Mouse (Mus musculus) midbrain, embryonic 12.5 days (tissue): Measurements from ENCODE around the gene Gm49711. TPM values are rescaled to one million over a fixed set of nuclear protein-coding genes. Genes with fewer than 3 reads are reported as not detected.

ENCODE experiments used
- ATAC-seq: fragments of 200-750 bp; cut with Nextera tagmentation; 2 replicates; pipeline ENCODE4 v1.8.0; 2017; ENCODE audit warnings: low read depth, moderate TSS enrichment, moderate library complexity; ENCODE audit not compliant: low FRiP score
- H3K27ac ChIP-seq: fragments of 300-500 bp; sonication (generic); replicated peaks from 2 replicates; pipeline ENCODE4 v1.5.1; 2016; ENCODE audit warnings: mild to moderate bottlenecking
- H3K27me3 ChIP-seq: fragments of 300-500 bp; sonication (generic); 2 replicates; pipeline ENCODE4 v1.6.1; 2016; ENCODE audit warnings: mild to moderate bottlenecking
- H3K36me3 ChIP-seq: fragments of 300-500 bp; sonication (generic); 2 replicates; pipeline ENCODE4 v1.6.1; 2016
- H3K4me1 ChIP-seq: fragments of 300-500 bp; sonication (generic); 2 replicates; pipeline ENCODE4 v1.6.1; 2016
- H3K4me2 ChIP-seq: fragments of 300-500 bp; sonication (generic); replicated peaks from 2 replicates; pipeline ENCODE4 v1.6.1; 2016; ENCODE audit warnings: mild to moderate bottlenecking, moderate library complexity
- H3K4me3 ChIP-seq: fragments of 300-500 bp; sonication (generic); 2 replicates; pipeline ENCODE4 v1.5.1; 2016; ENCODE audit warnings: mild to moderate bottlenecking
- H3K9ac ChIP-seq: fragments of 300-500 bp; sonication (generic); replicated peaks from 2 replicates; pipeline ENCODE4 v1.6.1; 2016; ENCODE audit warnings: mild to moderate bottlenecking, moderate library complexity
- H3K9me3 ChIP-seq: fragments of 300-500 bp; sonication (generic); 2 replicates; pipeline ENCODE4 v1.6.1; 2016; ENCODE audit warnings: mild to moderate bottlenecking
- WGBS: fragments of 180-500 bp; shearing (Covaris S2); methylation state at CpG from one replicate; pipeline ENCODE4 v1.1.7; 2016; 5-methylcytosine and 5-hydroxymethylcytosine counted together
- polyA plus RNA-seq: library from polyadenylated mRNA; unstranded; fragments of >200 nt; fragmentation: Nextera tagmentation; extraction: Ambion mirVana; gene quantifications from 2 replicates; pipeline ENCODE4 v1.2.1, GENCODE M21; 2016

Gm49711 gene
- polyA plus RNA-seq, 1 experiment from 2014 or later: not detected

DNA sequence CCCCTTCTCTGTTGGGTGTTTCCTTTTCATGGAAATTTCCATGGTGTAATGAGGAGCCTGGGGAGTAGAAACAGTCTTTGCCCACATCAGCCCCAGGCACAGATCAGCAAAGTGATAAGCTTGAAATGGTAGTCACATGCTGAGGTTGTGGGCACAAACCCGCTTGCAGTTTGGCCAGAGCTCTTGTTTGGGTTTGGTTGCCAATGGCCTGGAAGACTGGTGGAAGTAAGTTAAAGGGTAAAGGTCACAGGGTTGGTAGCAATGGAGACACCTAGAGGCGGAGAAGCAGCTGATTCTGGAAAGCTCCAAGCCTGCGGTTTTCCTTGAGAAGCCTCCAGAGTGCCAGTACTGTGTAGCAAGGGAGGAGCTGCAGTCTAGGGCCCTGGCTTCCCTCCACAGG is 47.5 kb downstream of the Gm49711 start:
- Histone ChIP-seq H3K36me3 (no peaks in the 10 kb centered on the region), H3K27me3 (no peaks in the 10 kb centered on the region), H3K27ac (no peak overlapping the region), H3K9ac (no peak overlapping the region), H3K9me3 (no peaks in the 10 kb centered on the region), H3K4me2 (no peak overlapping the region), H3K4me3 (no peak overlapping the region), H3K4me1 (peaks cover 15% of the 10 kb centered on the region; the same call in 1 of the 2 replicates)
- ATAC-seq: no peak
- 73% methylated on average over 3 of the region's 3 CpGs for WGBS

DNA sequence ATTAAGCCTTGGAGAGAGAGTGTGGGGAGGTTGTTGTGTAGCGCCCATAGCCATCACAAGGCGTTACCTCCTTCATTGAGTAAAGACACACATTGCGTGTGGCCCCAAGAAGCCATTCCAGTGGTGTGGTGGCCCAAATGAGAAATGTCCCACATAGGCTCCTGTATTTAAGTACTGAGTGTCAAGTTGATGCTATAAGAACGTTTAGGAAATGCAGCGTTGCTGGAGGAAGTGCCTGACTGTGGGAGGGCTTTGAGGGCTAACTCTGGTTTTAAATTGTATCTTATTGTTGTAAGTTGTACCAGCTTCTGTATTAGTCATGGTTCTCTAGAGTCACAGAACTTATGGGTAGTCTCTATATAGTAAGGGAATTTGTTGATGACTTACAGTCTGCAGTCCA is 49.2 kb downstream of the Gm49711 start:
- Histone ChIP-seq H3K4me1 (peaks cover 12% of the 10 kb centered on the region; the same call in 1 of the 2 replicates), H3K9ac (no peak overlapping the region), H3K9me3 (no peaks in the 10 kb centered on the region), H3K4me2 (no peak overlapping the region), H3K4me3 (no peak overlapping the region), H3K36me3 (peaks cover 2% of the 10 kb centered on the region; the same call in 1 of the 2 replicates), H3K27me3 (no peaks in the 10 kb centered on the region), H3K27ac (no peak overlapping the region)
- no peak for ATAC-seq
- 96% methylated on average over 5 of the region's 5 CpGs for WGBS

DNA sequence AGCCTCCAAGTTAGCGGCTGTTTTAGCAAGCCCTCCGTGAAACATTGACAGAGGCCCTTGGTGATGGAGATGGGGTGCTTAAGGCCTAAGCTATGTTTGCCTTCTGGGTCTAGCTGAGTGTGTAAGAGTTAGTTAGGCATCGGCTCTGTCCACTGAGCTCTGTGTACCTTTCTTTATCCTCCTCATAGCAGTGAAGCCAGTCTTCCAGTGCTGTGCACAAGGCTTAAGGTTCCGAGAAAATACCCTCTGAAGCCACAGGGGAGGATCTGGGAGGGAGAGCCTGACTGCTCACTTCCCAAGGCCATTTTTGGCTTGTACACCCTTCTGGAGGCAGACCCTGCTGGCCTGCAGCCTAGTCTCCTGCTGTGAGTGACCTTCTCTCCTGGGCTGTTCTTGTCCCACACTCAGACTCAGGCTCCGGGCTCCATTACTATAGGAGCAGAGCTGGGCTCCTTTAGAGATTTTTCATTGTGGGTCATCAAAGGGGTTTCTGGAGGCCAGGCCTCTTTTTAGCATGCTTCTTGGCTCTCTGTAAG is 56.7 kb downstream of the Gm49711 start:
- Histone ChIP-seq H3K4me2 (no peak overlapping the region), H3K9ac (no peak overlapping the region), H3K4me3 (no peak overlapping the region), H3K36me3 (peaks cover 8% of the 10 kb centered on the region; the same call in 1 of the 2 replicates), H3K27me3 (no peaks in the 10 kb centered on the region), H3K27ac (peak overlapping the region; percentile 25; the same call in 1 of the 2 replicates), H3K4me1 (peaks cover 22% of the 10 kb centered on the region), H3K9me3 (no peaks in the 10 kb centered on the region)
- 73% methylated on average over 5 of the region's 5 CpGs for WGBS
- ATAC-seq: no peak

DNA sequence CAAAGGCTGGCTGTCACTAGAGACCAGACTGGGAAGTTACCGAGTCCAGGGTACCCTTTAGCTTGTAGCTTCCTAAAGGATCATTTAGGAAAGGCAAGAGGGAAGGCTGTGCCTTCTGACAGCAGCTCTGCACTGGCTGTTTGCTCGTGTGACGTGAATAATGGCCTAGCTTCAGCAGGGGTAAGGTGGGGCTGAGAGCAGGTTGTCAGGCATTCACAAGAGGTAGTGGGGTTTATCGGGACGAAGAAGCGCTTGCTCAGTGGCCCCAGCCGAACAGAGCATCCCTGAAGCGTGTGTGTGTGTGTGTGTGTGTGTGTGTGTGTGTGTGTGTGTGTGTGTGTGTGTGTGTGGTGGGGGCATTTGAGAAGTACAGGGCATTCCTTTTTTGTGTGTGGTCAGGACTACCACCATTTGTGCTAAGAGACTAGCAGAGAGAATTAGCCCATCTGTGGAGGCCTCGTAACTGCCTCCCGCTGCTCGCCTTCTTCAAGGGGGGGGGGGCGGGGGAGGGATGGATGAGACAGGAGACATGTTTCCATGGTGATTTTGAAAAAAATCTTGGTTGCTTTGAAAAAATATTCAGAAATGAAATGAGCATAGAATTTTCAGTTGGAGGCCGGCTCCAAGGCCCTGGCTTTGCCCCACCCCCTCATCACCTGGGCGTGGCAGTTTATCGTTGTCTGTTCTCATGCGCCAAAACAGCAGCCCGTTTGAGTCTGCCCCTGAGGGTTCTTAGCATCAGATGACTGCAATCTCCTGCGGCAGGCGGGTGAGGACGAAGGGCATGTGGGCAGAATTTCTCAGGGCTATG is 57.7 kb downstream of the Gm49711 start:
- Histone ChIP-seq H3K4me1 (peaks cover 23% of the 10 kb centered on the region), H3K9ac (no peak overlapping the region), H3K27ac (peak overlapping the region; percentile 25), H3K27me3 (no peaks in the 10 kb centered on the region), H3K4me2 (peak overlapping the region; percentile 21), H3K9me3 (no peaks in the 10 kb centered on the region), H3K36me3 (peaks cover 8% of the 10 kb centered on the region; the same call in 1 of the 2 replicates), H3K4me3 (no peak overlapping the region)
- WGBS: 28% methylated on average over 20 of the region's 20 CpGs
- ATAC-seq: peak; percentile 69

DNA sequence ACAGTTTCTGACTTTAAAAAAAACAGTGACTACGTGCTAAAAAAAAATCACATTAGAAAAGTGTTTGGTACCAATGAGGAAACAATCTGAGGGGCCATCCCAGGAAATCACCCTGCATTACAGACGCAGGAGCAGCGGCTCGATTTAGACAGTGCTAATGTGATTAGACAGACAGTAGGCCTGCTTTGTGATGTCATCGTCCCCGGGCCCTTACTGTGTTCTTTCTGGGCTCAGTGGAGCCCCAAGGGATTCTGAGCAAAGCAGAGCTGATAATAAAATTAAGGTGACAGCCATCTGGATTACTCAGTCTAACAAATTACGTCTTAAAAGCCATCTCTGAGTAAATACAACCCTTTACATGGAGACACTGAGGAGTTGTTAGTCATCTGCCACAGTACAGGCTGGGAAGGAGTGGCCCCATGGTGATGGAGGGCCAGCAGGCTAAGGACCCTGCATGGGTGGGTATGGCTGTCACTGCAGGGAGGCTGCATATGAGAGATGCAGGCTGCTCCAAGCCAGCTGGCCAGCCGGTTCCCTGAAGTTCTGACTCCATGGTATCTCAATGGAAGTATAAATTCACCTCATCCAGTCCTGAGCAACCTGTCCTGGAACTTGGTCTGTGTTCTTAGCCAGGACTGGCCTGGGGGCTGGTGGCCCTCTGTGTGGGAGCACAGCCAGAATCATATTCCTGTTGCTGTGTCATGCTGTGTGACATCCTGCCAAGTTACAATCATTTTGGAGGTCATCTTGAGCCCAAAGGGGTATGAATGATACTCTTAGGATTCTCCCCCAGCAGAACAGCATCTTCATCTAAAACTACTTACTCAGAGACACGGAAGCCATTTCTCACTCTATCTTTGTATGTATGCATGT is 59.5 kb downstream of the Gm49711 start:
- H3K9me3 ChIP-seq: no peaks in the 10 kb centered on the region
- H3K4me3 ChIP-seq: no peak overlapping the region
- H3K4me2 ChIP-seq: no peak overlapping the region
- no peak overlapping the region for H3K9ac ChIP-seq
- no peak overlapping the region for H3K27ac ChIP-seq
- no peaks in the 10 kb centered on the region for H3K27me3 ChIP-seq
- ATAC-seq: no peak
- WGBS: 67% methylated on average over 9 of the region's 9 CpGs
- peaks cover 28% of the 10 kb centered on the region for H3K4me1 ChIP-seq
- peaks cover 4% of the 10 kb centered on the region; the same call in 1 of the 2 replicates for H3K36me3 ChIP-seq

DNA sequence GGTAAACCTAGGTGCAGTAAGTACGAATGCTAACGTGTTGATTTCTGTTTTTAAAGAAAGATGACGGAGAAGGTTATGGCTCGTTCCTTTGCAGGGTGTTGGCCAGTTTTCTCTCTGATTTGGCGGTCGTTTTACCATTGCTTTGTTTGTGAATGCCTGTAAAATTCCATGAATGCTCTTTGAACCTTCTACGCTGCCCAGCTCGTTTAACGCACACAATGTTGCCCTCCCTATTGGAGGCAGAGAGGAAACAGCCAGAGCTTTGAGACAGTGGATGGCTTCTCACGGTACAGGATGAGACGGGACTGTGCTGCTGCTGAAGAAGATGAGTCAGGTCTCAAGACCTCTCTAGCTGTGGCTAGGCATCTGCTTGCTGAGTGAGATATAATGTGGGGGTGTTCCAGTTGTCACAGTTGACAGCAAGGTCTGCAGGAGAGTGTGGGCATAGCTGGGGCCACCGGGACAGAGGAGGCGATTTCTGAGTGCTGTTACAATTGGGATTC is 60.9 kb downstream of the Gm49711 start:
- H3K9ac ChIP-seq: no peak overlapping the region
- H3K9me3 ChIP-seq: no peaks in the 10 kb centered on the region; the same call in 1 of the 2 replicates
- no peak for ATAC-seq
- no peak overlapping the region for H3K27ac ChIP-seq
- no peak overlapping the region for H3K4me3 ChIP-seq
- H3K4me2 ChIP-seq: no peak overlapping the region
- WGBS: 75% methylated on average over 13 of the region's 13 CpGs
- no peaks in the 10 kb centered on the region for H3K36me3 ChIP-seq
- no peaks in the 10 kb centered on the region for H3K27me3 ChIP-seq
- H3K4me1 ChIP-seq: peaks cover 28% of the 10 kb centered on the region

DNA sequence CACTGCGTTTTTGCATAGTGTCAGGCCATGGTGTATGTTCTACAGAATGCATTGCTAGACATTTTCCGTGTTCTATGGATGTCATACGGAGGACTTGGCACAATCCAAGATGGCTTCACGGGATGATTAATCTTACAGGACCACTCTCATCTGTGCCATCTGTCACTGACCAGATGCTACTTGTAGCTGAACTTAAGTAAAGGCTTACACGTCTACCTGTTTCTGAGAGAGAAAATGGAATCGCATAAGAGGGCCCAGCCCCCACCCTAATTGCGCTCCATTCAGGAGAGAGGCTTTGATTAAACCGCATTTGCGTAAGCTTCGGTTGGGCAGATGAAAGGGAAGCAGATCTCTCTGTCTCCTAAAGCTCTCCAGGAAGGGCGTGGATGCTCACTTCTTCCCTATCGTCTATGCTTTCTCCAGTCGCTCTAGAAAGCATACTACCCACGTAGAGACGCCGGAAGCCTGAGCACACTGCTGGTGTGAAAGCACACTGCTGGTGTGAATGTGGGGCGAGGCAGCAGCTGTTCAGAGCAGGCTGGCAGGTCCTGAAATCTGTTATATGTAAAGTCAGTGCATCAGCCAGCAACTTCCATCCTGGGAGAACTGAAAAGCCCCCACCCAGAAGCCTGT is 62.9 kb downstream of the Gm49711 start:
- 69% methylated on average over 17 of the region's 17 CpGs for WGBS
- H3K27ac ChIP-seq: no peak overlapping the region
- no peak for ATAC-seq

DNA sequence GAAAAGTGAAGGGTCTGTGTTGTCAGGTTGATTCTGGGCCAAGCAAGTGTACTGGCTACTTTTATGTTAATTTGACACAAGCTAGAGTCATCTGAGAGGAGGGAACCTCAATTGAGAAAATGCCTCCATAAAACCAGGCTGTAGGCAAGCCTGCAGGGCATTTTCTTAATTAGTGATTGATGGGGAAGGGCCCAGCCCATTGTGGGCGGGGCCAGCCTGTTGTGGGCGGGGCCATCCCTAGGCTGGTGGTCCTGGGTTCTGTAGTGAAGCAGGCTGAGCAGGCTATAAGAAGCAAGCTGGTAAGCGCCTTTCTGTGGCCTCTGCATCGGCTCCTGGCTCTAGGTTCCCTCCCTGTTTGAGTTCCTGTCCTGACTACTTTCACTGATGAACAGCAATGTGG is 69.1 kb downstream of the Gm49711 start:
- Histone ChIP-seq H3K9ac (no peak overlapping the region), H3K4me1 (no peaks in the 10 kb centered on the region), H3K36me3 (no peaks in the 10 kb centered on the region), H3K27ac (no peak overlapping the region), H3K27me3 (no peaks in the 10 kb centered on the region), H3K9me3 (peaks cover 9% of the 10 kb centered on the region; the same call in 1 of the 2 replicates), H3K4me2 (no peak overlapping the region), H3K4me3 (no peak overlapping the region)
- WGBS: 62% methylated on average over 4 of the region's 4 CpGs
- no peak for ATAC-seq

More for the DNA sequence above, 62.9 kb downstream of the Gm49711 start:
- H3K27me3 ChIP-seq: no peaks in the 10 kb centered on the region
- H3K4me1 ChIP-seq: peaks cover 16% of the 10 kb centered on the region
- H3K9me3 ChIP-seq: peaks cover 9% of the 10 kb centered on the region; the same call in 1 of the 2 replicates
- H3K4me2 ChIP-seq: no peak overlapping the region
- no peaks in the 10 kb centered on the region for H3K36me3 ChIP-seq
- H3K9ac ChIP-seq: no peak overlapping the region
- no peak overlapping the region for H3K4me3 ChIP-seq

DNA sequence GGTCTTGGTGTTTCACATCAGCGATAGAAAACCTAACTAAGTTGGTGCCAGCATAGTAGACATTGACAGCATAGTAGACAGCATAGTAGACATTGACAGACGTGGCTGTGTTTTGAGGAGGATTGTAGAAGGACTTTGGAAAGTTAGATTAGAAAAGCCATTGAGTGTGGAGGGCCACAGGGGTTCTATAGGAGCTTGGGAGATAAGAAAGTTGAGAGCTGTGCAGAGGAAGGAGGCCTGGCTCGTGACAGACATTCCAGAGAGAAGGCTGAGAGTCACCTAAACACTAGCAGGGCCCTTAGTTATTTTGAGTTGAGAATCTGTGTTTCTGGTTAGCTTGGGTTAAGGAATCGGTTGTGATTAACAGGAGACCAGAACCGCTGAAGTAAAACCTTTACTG is 69.5 kb downstream of the Gm49711 start:
- Histone ChIP-seq H3K27me3 (no peaks in the 10 kb centered on the region), H3K9ac (no peak overlapping the region), H3K4me3 (no peak overlapping the region), H3K9me3 (peaks cover 9% of the 10 kb centered on the region; the same call in 1 of the 2 replicates), H3K36me3 (no peaks in the 10 kb centered on the region), H3K4me2 (no peak overlapping the region), H3K4me1 (no peaks in the 10 kb centered on the region), H3K27ac (no peak overlapping the region)
- 85% methylated on average over 5 of the region's 5 CpGs for WGBS
- no peak for ATAC-seq

DNA sequence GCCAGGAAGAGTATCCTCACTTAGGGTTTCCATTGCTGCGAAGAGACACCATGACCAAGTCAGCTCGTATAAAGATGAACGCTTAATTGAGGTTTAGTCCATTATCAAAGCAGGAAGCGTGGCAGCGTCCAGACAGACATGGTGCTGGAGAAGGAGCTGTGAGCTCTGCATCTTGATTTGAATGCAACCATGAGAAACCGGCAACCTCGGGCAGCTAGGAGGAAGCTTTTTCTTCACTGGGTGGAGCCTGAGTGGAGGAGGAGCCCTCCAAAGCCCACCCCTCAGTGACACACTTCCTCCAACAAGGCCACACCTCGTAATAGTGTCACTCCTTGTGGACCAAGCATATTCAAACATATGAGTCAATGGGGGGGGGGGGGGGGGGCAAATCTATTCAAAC is 71.7 kb downstream of the Gm49711 start:
- Histone ChIP-seq H3K27ac (no peak overlapping the region), H3K4me2 (no peak overlapping the region), H3K4me3 (no peak overlapping the region), H3K36me3 (no peaks in the 10 kb centered on the region), H3K27me3 (no peaks in the 10 kb centered on the region), H3K9me3 (peaks cover 2% of the 10 kb centered on the region; the same call in 1 of the 2 replicates), H3K4me1 (no peaks in the 10 kb centered on the region), H3K9ac (no peak overlapping the region)
- 93% methylated on average over 8 of the region's 8 CpGs for WGBS
- ATAC-seq: no peak

DNA sequence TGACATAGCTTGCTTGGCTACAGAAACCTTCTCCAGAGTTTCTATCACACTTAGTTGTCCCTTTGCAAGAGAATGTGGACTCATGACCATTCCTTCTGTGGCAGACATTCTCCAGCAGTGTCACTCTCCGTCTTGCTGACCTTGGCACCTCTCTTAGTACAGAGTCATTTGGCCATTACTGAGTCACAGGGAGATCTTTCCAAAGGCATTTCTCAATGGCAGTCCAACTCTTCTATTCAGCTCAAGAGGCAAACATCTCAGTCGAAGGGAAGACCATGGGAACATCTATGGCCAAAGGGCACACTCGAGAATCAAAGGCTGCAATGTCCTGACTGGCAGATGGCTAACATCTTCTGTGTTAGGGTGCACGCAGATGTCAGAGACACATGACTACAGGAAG is 74.4 kb downstream of the Gm49711 start:
- Histone ChIP-seq H3K27ac (no peak overlapping the region), H3K36me3 (no peaks in the 10 kb centered on the region), H3K9ac (no peak overlapping the region), H3K4me1 (no peaks in the 10 kb centered on the region), H3K4me2 (no peak overlapping the region), H3K27me3 (no peaks in the 10 kb centered on the region), H3K4me3 (no peak overlapping the region), H3K9me3 (no peaks in the 10 kb centered on the region)
- ATAC-seq: no peak
- 88% methylated on average over 4 of the region's 4 CpGs for WGBS
